Mouse (Mus musculus): ENCODE results near the gene Litaf. TPM values are rescaled to one million over a fixed set of nuclear protein-coding genes. Genes with fewer than 3 reads are reported as not detected.

Litaf gene
- polyA plus RNA-seq, 1 experiment: 103 TPM

DNA sequence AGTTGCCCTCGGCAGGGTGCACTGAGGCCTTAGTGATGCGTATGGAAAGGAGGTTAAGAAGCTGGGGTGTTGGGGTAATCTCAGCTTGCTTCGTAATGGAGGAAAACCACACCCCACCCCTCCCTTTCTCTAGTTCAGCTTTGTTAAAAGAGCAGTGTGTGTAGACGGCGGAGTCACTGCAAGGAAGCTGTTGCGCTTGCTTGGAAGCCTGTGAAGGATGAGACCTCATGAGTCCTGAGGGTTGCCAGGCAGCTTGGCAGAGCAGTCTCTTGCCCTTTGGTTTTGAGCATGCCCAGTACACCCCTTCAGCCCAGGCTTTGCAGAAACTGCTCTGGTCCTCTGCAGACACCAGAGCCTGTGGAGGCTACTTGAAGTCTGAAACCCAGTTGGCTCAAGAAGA is 7.1 kb upstream of the Litaf start:
- peaks cover 19% of the 10 kb centered on the region for H3K36me3 ChIP-seq (ENCODE audit: control insufficient read depth, insufficient read depth)

DNA sequence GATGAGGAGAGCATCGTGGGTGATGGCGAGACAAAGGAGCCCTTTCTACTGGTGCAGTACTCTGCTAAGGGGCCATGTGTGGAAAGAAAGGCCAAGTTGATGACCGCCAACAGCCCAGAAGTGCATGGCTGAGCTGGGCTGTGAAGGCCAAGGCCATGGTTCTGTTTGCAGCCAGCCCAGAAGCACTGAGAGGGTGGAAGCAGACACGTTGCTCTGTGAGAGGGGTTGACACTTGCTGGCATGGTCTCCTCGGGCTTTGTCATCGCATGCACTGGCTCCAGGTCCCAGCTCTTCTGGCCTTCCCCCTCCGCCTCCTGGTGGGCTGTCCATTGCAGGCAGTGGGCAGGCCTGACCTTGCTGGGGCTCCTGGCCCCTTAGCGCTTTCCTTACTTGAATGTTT is 6.5 kb upstream of the Litaf start:
- no peak overlapping the region for H3K4me3 ChIP-seq
- H3K36me3 ChIP-seq (ENCODE audit: control insufficient read depth, insufficient read depth): peaks cover 19% of the 10 kb centered on the region
- peaks cover 75% of the 10 kb centered on the region for H3K79me2 ChIP-seq (ENCODE audit: control insufficient read depth, insufficient read depth)
- no peak overlapping the region for H3K4me2 ChIP-seq (ENCODE audit: low read depth)
- no peaks in the 10 kb centered on the region for H3K27me3 ChIP-seq (ENCODE audit: control insufficient read depth, insufficient read depth, insufficient read length)
- TF ChIP-seq REST (IDR thresholded peaks at IDR 0.05; ENCODE audit: insufficient read depth, insufficient read length): no peak
- peak; percentile 39 for TF ChIP-seq POLR2AphosphoS2 (IDR thresholded peaks at IDR 0.05; ENCODE audit: insufficient read length, low read depth)
- TF ChIP-seq TCF12 (IDR thresholded peaks at IDR 0.05; ENCODE audit: insufficient read depth, poor library complexity, severe bottlenecking): no peak
- TF ChIP-seq POLR2A (IDR thresholded peaks at IDR 0.05; ENCODE audit: insufficient read length, low read depth): no peak
- no peak overlapping the region for H3ac ChIP-seq (ENCODE audit: control insufficient read depth, insufficient read length)

More for the DNA sequence above, 7.1 kb upstream of the Litaf start:
- Histone ChIP-seq H3K4me2 (ENCODE audit: low read depth) (no peak overlapping the region), H3K27me3 (ENCODE audit: control insufficient read depth, insufficient read depth, insufficient read length) (no peaks in the 10 kb centered on the region), H3ac (ENCODE audit: control insufficient read depth, insufficient read length) (no peak overlapping the region), H3K4me3 (no peak overlapping the region), H3K79me2 (ENCODE audit: control insufficient read depth, insufficient read depth) (peaks cover 69% of the 10 kb centered on the region)
- TF ChIP-seq TCF12 (IDR thresholded peaks at IDR 0.05; ENCODE audit: insufficient read depth, poor library complexity, severe bottlenecking) (no peak), CEBPB (IDR thresholded peaks at IDR 0.05; ENCODE audit: insufficient read depth, poor library complexity, severe bottlenecking) (no peak)

DNA sequence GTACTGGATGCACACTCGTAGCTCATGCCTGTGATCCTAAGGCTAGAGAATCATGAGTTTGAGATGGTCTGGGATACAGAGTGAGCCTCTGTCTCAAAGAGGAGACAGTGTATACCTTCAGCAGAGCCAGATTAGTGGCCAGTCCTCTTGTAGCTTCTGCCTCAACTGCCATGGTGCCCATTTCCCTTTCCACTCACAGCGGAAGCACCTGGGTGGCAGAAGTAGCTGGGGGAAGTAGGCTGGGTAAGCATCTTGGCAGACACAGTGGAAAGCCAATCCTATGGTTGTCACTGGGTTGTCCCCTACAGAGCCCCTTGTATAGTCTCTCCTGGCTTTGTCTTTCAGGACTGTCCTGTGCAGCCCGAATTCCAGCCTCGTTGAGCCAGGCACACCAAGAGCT is 5.9 kb upstream of the Litaf start:
- TF ChIP-seq TCF3 (IDR thresholded peaks at IDR 0.05; ENCODE audit: insufficient read length, low read depth) (no peak), MAX (IDR thresholded peaks at IDR 0.05; ENCODE audit: low read depth) (no peak), POLR2AphosphoS2 (IDR thresholded peaks at IDR 0.05; ENCODE audit: insufficient read length, low read depth) (no peak), POLR2A (IDR thresholded peaks at IDR 0.05; ENCODE audit: insufficient read length, low read depth) (no peak), MYOG (IDR thresholded peaks at IDR 0.05; ENCODE audit: control insufficient read depth in 1 of 3, insufficient read depth in 1 of 3, insufficient read length in 2 of 3, low read depth in 2 of 3) (no peak), MYOD1 (IDR thresholded peaks at IDR 0.05; ENCODE audit: control insufficient read depth in 1 of 3, insufficient read length in 2 of 3, low read depth in 2 of 3) (no peak), TCF12 (IDR thresholded peaks at IDR 0.05; ENCODE audit: insufficient read depth, poor library complexity, severe bottlenecking) (no peak)
- Histone ChIP-seq H3ac (ENCODE audit: control insufficient read depth, insufficient read length) (no peak overlapping the region), H3K4me3 (no peak overlapping the region), H3K4me2 (ENCODE audit: low read depth) (no peak overlapping the region), H3K27me3 (ENCODE audit: control insufficient read depth, insufficient read depth, insufficient read length) (no peaks in the 10 kb centered on the region), H3K79me2 (ENCODE audit: control insufficient read depth, insufficient read depth) (peaks cover 80% of the 10 kb centered on the region), H3K36me3 (ENCODE audit: control insufficient read depth, insufficient read depth) (peaks cover 19% of the 10 kb centered on the region)

DNA sequence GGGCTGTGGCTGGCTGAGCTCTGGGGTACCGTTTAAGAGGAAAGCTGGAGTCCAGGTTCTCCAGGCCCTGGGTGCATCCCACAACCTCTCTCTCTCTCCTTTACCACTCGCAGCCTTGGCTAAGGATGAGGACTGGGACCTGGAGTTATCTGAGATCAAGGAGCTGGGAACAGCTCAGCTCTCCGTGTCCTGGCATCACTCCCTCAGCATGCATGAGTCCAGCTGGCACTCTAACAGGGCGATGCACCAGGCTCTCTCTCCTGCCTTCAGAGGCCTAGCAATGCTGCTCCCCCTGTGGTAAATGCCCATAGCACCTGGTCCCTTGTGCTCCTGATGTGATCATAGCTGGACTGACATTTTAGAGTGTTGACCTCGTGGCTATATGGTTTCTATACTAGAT is 5.2 kb upstream of the Litaf start:
- H3K36me3 ChIP-seq (ENCODE audit: control insufficient read depth, insufficient read depth): peaks cover 19% of the 10 kb centered on the region
- TF ChIP-seq MAX (IDR thresholded peaks at IDR 0.05; ENCODE audit: low read depth) (no peak), CEBPB (IDR thresholded peaks at IDR 0.05; ENCODE audit: insufficient read depth, poor library complexity, severe bottlenecking) (no peak), E2F4 (IDR thresholded peaks at IDR 0.05; ENCODE audit: insufficient read depth) (no peak)
- peaks cover 80% of the 10 kb centered on the region for H3K79me2 ChIP-seq (ENCODE audit: control insufficient read depth, insufficient read depth)
- H3K4me3 ChIP-seq: no peak overlapping the region
- no peak overlapping the region for H3ac ChIP-seq (ENCODE audit: control insufficient read depth, insufficient read length)
- no peaks in the 10 kb centered on the region for H3K27me3 ChIP-seq (ENCODE audit: control insufficient read depth, insufficient read depth, insufficient read length)
- no peak overlapping the region for H3K4me2 ChIP-seq (ENCODE audit: low read depth)

DNA sequence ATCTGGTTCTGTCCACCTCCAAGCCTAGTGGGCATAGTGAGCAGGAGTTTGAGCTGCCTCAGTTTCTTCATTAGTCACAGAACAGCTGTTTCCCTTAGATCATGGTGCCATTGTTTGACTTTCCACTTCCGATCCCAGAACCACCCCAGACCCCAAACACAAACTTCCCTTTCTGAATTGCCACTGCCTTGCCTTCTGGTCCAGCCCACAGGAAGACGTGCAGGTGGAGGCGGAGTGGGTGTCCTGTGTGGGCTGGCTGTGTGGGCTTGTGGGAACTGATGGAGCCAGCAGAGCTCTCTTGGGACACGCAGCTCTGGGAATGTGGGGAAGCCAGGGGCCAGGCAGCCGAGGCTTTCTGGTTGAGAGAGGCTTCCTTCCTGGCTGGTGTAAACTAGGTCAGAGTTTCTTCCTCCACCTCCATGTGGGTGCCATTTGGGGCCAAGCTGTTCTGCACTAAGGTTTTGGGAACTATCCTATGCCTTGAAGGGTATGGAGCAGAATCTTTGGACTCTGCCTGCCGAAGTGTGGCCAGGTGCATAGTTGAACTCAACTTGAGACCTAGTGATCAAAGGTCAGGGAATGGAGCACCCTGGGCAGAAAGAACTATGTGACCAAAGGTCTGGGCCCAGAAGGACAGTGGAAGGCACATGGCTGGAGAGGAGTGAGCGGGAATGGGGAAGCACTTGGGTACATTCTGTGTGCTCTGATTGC is 3.9 kb upstream of the Litaf start:
- H3K4me3 ChIP-seq: no peak overlapping the region
- H3ac ChIP-seq (ENCODE audit: control insufficient read depth, insufficient read length): no peak overlapping the region
- no peak for TF ChIP-seq POLR2A (IDR thresholded peaks at IDR 0.05; ENCODE audit: insufficient read length, low read depth)
- no peak for TF ChIP-seq MYOG (IDR thresholded peaks at IDR 0.05; ENCODE audit: control insufficient read depth in 1 of 3, insufficient read depth in 1 of 3, insufficient read length in 2 of 3, low read depth in 2 of 3)
- no peak for TF ChIP-seq USF1 (IDR thresholded peaks at IDR 0.05; ENCODE audit: low read depth)
- TF ChIP-seq REST (IDR thresholded peaks at IDR 0.05; ENCODE audit: insufficient read depth, insufficient read length): no peak
- no peak for TF ChIP-seq POLR2AphosphoS2 (IDR thresholded peaks at IDR 0.05; ENCODE audit: insufficient read length, low read depth)
- TF ChIP-seq TCF3 (IDR thresholded peaks at IDR 0.05; ENCODE audit: insufficient read length, low read depth): no peak
- TF ChIP-seq MYOD1 (IDR thresholded peaks at IDR 0.05; ENCODE audit: control insufficient read depth in 1 of 3, insufficient read length in 2 of 3, low read depth in 2 of 3): no peak
- TF ChIP-seq CEBPB (IDR thresholded peaks at IDR 0.05; ENCODE audit: insufficient read depth, poor library complexity, severe bottlenecking): no peak
- TF ChIP-seq TCF12 (IDR thresholded peaks at IDR 0.05; ENCODE audit: insufficient read depth, poor library complexity, severe bottlenecking): no peak
- TF ChIP-seq SRF (IDR thresholded peaks at IDR 0.05; ENCODE audit: control insufficient read depth, insufficient read length, low read depth): no peak
- TF ChIP-seq MAX (IDR thresholded peaks at IDR 0.05; ENCODE audit: low read depth): no peak
- H3K79me2 ChIP-seq (ENCODE audit: control insufficient read depth, insufficient read depth): peaks cover 74% of the 10 kb centered on the region
- peaks cover 13% of the 10 kb centered on the region for H3K36me3 ChIP-seq (ENCODE audit: control insufficient read depth, insufficient read depth)
- no peak overlapping the region for H3K4me2 ChIP-seq (ENCODE audit: low read depth)
- no peaks in the 10 kb centered on the region for H3K27me3 ChIP-seq (ENCODE audit: control insufficient read depth, insufficient read depth, insufficient read length)
